Mouse (Mus musculus): ENCODE measurements at regions not wholly inside any gene's neighbourhood (a gene's known extent, or its start where the extent isn't known, plus 50 kb on each side); places are given as distances from the start of the nearest gene placed in this dataset.

- DNase-seq (ENCODE audit: low spot score), result no peak
Measured at GRCm38 (mm10) chr16:75297416-75297815, 288.4 kb downstream of the Lipi start.

- no peak for DNase-seq (ENCODE audit: low spot score)
Measured at GRCm38 (mm10) chr16:75292736-75293428, 293.0 kb downstream of the Lipi start.

DNA sequence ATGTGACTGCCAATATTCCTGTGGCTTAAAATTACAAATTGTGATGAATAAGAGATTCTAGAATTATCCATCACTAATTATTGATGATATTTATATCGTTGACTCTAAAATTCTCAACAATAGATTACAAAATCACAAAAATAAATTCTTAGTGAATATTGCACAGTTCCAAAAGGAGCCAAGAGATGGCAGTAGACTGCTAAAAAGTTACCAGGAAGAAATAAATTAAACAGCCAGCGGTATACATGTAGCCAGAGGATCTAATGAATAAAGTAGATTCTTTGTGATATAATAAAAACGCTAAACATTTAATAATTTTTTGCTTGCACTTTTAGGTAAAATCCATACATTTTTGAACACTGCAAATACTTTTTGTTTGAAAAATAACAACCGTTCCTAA, 294.7 kb downstream of the Lipi start:
- no peak for DNase-seq (ENCODE audit: low spot score)

- DNase-seq (ENCODE audit: low spot score), result no peak
Measured at GRCm38 (mm10) chr16:75287150-75287549, 298.7 kb downstream of the Lipi start.

GRCm38 (mm10) chr16:75285811-75286210, 300.1 kb downstream of the Lipi start:
- no peak for DNase-seq (ENCODE audit: low spot score)

DNA sequence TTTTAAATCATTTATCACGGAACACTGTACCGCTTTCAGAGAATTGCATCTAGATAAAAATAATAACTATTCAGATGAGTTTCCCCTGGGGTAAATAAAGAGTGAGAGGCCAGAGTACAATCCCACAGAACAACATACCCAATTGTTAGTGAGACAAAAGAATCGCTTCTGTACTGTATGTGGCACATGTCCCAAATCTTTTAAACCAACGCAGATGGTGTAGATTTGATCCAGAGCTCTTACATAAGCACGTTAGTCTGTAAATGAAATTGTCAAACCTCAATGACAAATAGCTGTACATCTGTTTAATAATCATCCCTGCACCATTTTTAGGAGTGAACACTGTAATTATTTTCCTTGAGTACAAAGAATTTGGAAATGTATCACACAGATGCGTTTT, 322.0 kb downstream of the Lipi start:
- no peak for DNase-seq (ENCODE audit: low spot score)

DNA sequence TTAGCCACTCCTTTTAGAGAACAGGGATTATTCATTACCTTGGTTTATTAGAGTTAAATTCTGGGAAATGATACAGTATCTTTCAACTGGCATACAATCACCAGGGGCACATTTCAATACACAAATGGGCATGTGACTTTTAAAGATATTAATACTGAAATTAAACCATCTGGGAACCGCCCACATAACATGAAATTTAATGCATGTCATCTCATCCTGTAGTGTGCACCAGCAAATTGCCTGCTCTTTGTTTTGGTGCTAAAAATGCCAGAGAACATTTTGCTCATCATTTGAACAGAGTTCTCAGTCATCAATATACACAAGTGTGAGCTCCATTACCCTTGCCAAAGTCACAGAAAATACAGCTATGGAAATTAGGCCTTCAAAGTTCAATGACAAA, 330.9 kb downstream of the Lipi start:
- DNase-seq (ENCODE audit: low spot score), result no peak

DNA sequence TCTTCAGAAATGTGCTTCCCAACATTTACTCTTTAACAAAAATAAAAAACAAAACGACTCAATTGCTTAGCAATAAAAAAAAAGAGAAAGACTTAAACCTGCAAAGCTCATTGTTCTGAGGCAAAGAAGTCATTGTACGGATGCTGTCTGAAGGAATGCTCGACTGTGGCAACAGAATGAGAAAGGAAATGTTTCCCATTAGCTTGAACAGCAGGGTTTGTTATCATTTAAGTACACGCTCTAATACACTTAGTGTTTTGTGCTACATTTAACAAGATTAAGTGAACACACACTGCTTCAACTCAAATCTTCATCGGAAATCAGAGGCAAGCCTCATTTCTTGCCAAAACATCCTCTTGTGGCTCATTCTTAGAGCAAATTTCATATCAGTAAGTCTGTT, 336.7 kb downstream of the Lipi start:
- no peak for DNase-seq (ENCODE audit: low spot score)

- no peak for DNase-seq (ENCODE audit: low spot score)
Measured at GRCm38 (mm10) chr16:75240383-75240782, 345.5 kb downstream of the Lipi start.

DNA sequence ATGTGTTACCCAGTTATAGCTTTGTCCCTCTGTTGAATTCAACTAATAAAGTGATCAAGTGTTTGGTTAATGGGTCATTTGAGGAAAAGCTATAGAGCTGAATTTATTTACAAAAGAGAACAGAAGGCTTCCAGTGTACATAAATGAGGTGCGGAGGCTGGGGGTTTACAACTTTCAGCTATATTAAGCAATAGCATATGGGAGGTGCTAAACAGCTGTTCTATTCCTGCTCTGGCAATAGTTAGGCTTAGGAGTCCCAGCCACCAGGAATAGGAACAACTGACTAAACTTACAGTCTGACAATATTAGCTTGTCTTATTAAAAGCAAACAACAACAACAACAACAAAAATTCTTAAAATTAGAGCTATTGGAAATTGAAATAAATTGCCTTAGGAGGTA, 353.7 kb downstream of the Lipi start:
- no peak for DNase-seq (ENCODE audit: low spot score)

DNA sequence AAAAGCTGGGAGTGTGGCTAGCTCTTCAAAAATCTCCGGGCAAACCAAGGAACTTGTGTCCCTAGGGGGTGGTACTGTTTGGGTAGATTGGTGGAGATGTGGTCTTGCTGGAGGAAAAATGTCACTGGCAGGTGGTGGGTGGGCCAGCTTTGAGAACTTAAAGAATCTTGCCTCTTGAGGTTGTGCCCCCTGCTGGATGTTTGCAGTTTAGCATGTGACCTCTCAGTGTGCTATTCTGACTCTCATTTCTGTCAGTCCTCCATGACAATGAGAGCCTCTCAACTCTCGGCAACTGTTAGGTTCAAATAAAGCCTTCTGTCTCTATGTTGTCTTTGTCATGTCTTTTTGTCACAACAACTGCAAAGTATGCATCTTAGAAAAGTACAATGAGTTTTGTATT, 392.5 kb downstream of the Lipi start:
- no peak for DNase-seq (ENCODE audit: low spot score)

GRCm38 (mm10) chr16:75190316-75190715, 395.5 kb downstream of the Lipi start:
- no peak for DNase-seq (ENCODE audit: low spot score)

- no peak for DNase-seq (ENCODE audit: low spot score)
Measured at GRCm38 (mm10) chr16:75166040-75166439, 419.8 kb downstream of the Lipi start.

GRCm38 (mm10) chr16:75164969-75165726, 420.7 kb downstream of the Lipi start:
- DNase-seq (ENCODE audit: low spot score), result no peak

DNA sequence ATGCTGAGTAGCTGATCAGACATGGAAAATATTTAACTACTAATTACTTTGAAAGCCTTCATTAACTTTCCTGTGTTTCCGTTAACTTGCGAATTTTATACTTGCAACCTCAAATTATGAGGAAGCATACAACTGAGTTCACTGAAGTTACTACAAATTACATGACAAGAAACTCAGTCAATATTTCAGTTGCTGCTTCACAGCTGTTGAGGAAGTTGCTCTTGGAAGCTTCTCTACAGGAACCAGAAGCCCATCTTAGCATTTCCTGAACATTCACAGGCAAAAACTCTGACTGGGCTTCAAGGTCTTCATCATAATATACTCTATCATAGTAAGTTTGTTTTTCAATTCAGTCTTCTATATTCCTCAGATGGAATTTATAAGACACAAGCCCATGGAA, 426.1 kb downstream of the Lipi start:
- DNase-seq (ENCODE audit: low spot score), result no peak

DNA sequence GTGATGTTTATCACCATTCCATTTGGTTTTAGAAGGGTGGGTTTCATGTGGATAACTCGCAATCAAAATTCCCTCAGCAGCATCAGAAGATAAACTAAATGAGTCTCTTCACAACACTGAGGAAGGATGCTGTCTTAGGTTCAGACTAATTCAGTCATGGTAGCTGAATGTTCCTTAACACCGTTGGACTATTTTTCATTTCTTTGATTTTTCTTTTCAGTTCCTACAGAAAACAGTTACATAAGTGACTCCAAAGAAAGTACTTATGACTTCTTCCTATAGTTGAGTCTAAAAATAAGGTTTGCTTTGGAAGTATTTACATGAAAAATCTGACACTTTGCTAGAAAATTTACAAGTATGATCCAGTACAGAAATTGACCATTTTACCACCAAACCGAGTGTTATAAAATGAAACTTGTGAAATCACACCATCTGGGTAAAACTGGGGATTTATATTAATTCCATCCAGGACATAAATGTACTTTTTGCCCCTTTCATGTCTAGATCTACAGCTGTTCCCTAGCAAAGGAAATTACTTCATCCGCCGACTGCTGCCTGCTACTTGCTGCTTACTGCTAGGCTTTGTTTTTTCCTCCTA, 430.3 kb downstream of the Lipi start:
- no peak for DNase-seq (ENCODE audit: low spot score)

Measured in ovary, postnatal 10 days (tissue).